Mouse (Mus musculus): ENCODE measurements around the gene Dmpk. TPM values are rescaled to one million over a fixed set of nuclear protein-coding genes. Genes with fewer than 3 reads are reported as not detected.
"Not testable (repeated sequence)": the region's sequence is repeated elsewhere in the genome, so short reads cannot be mapped to it uniquely, and the experiment has no call there.

Gene Dmpk
- polyA plus RNA-seq, 1 experiment = 182 TPM

DNA sequence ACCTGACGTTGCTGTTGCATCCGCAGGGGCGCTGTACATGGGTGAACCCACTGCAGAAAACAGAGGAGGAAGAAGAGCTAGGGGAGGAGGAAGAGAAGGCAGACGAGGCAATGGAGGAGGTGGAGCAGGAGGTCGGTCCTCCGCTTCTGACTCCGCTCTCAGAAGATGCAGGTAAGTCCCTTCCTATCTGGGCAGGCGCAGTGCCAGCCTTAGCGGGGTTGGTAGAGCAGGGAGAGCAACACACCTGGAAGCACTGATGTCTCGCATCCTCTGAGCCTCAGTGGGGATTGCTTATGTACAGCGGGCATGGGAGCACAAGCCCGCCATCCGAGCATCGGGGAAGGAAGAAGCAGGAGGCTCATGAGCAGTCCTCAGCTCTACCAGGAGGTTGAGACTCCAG lies 16.6 kb upstream of the Dmpk start:
- no peak for TF ChIP-seq POLR2A (IDR thresholded peaks at IDR 0.05; ENCODE audit: low read depth, low read length)
- no peak for TF ChIP-seq CTCF (IDR thresholded peaks at IDR 0.05; ENCODE audit: extremely low read depth, insufficient read depth, insufficient read length, insufficient replicate concordance)
- WGBS = 33% methylated on average over 14 of the region's 14 CpGs
- Histone ChIP-seq H3K27me3 (ENCODE audit: control insufficient read depth, insufficient read depth, low read length) (peaks cover 12% of the 10 kb centered on the region), H3K4me3 (ENCODE audit: extremely low read depth, insufficient read depth, insufficient read length) (no peak overlapping the region), H3K27ac (ENCODE audit: insufficient read depth, low read length) (no peak overlapping the region), H3K4me1 (ENCODE audit: control insufficient read depth, insufficient read depth, insufficient read length) (no peaks in the 10 kb centered on the region), H3K36me3 (ENCODE audit: control insufficient read depth, insufficient read depth, low read length) (no peaks in the 10 kb centered on the region)
- DNase-seq (ENCODE audit: low read depth in 1 of 2, low spot score in 2 of 2) = no peak

- TF ChIP-seq CTCF (IDR thresholded peaks at IDR 0.05; ENCODE audit: extremely low read depth, insufficient read depth, insufficient read length, insufficient replicate concordance) (no peak), POLR2A (IDR thresholded peaks at IDR 0.05; ENCODE audit: low read depth, low read length) (no peak)
- H3K27me3 ChIP-seq (ENCODE audit: control insufficient read depth, insufficient read depth, low read length) = peaks cover 12% of the 10 kb centered on the region
These were observed 15.7 kb upstream of the Dmpk start for GRCm38 (mm10) chr7:19067935-19068334.

DNA sequence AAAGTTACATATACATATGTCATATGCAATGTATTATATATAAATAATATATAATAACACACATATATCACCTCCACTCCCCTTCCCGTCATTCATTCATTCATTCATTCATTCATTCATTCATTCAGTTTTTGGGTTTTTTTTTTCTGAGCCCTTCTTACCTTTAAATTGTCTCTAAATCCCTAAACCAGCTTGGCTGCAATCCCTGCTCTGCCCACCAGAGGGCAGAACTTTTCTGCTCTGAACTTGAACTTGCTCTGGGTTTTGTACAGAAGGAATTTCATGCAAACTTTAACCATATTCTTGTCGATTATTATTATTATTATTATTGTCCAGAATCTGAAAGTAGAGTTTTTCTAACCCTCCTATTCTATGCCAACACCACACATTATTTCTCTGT lies 14.9 kb upstream of the Dmpk start:
- Histone ChIP-seq H3K4me1 (ENCODE audit: control insufficient read depth, insufficient read depth, insufficient read length) (no peaks in the 10 kb centered on the region), H3K27ac (ENCODE audit: insufficient read depth, low read length) (no peak overlapping the region), H3K36me3 (ENCODE audit: control insufficient read depth, insufficient read depth, low read length) (no peaks in the 10 kb centered on the region), H3K27me3 (ENCODE audit: control insufficient read depth, insufficient read depth, low read length) (peaks cover 11% of the 10 kb centered on the region), H3K4me3 (ENCODE audit: extremely low read depth, insufficient read depth, insufficient read length) (no peak overlapping the region)
- WGBS = 2% methylated on average over 2 of the region's 2 CpGs
- TF ChIP-seq POLR2A (IDR thresholded peaks at IDR 0.05; ENCODE audit: low read depth, low read length) = no peak
- TF ChIP-seq CTCF (IDR thresholded peaks at IDR 0.05; ENCODE audit: extremely low read depth, insufficient read depth, insufficient read length, insufficient replicate concordance) = peak; percentile 78; the same call in 1 of the 2 replicates
- DNase-seq (ENCODE audit: low read depth in 1 of 2, low spot score in 2 of 2) = peak; percentile 57 to 69

More at GRCm38 (mm10) chr7:19067935-19068334, 15.7 kb upstream of the Dmpk start:
- Histone ChIP-seq H3K36me3 (ENCODE audit: control insufficient read depth, insufficient read depth, low read length) (no peaks in the 10 kb centered on the region), H3K4me3 (ENCODE audit: extremely low read depth, insufficient read depth, insufficient read length) (no peak overlapping the region), H3K27ac (ENCODE audit: insufficient read depth, low read length) (no peak overlapping the region), H3K4me1 (ENCODE audit: control insufficient read depth, insufficient read depth, insufficient read length) (no peaks in the 10 kb centered on the region)
- WGBS = 68% methylated on average over 12 of the region's 14 CpGs
- no peak for DNase-seq (ENCODE audit: low read depth in 1 of 2, low spot score in 2 of 2)

DNA sequence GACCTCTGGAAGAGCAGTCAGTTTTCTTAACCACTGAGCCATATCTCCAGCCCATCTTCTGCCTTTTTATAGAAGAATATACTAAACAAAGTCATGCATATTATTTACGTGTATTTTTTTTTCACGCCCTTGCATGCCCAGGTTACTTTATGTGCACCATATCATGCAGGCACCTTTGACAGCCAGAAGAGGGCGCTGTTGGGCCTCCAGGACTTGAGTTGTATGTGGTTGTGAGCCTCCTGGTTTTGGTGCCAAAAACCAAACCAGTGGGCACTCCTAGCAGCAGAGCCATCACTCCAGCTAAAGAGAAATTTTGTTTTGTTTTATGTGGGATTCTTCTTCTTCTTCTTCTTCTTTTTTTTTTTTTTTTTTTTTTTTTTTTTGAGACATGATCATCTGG lies 14.1 kb upstream of the Dmpk start:
- H3K27me3 ChIP-seq (ENCODE audit: control insufficient read depth, insufficient read depth, low read length) = peaks cover 13% of the 10 kb centered on the region
- no peak overlapping the region for H3K4me3 ChIP-seq (ENCODE audit: extremely low read depth, insufficient read depth, insufficient read length)
- H3K36me3 ChIP-seq (ENCODE audit: control insufficient read depth, insufficient read depth, low read length) = no peaks in the 10 kb centered on the region
- no peaks in the 10 kb centered on the region for H3K4me1 ChIP-seq (ENCODE audit: control insufficient read depth, insufficient read depth, insufficient read length)
- DNase-seq (ENCODE audit: low read depth in 1 of 2, low spot score in 2 of 2) = no peak
- H3K27ac ChIP-seq (ENCODE audit: insufficient read depth, low read length) = no peak overlapping the region
- WGBS = 52% methylated on average over 3 of the region's 3 CpGs
- TF ChIP-seq POLR2A (IDR thresholded peaks at IDR 0.05; ENCODE audit: low read depth, low read length) (no peak), CTCF (IDR thresholded peaks at IDR 0.05; ENCODE audit: extremely low read depth, insufficient read depth, insufficient read length, insufficient replicate concordance) (peak; percentile 23; the same call in 1 of the 2 replicates)

DNA sequence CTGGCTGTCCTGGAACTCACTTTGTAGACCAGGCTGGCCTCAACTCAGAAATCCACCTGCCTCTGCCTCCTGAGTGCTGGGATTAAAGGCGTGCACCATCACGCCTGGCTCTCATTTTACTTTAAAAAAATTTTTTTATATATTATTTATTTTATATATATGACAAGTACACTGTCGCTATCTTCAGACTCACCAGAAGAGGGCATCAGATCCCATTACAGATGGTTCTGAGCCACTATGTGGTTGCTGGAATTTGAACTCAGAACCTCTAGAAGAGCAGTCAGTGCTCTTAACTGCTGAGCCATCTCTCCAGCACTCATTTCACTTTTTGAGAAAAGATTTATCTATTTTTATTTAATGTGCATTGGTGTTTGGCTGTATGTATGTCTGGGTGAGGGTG lies 12.6 kb upstream of the Dmpk start:
- not testable (repeated sequence) for H3K27ac ChIP-seq (ENCODE audit: insufficient read depth, low read length); H3K36me3 ChIP-seq (ENCODE audit: control insufficient read depth, insufficient read depth, low read length); H3K4me1 ChIP-seq (ENCODE audit: control insufficient read depth, insufficient read depth, insufficient read length); H3K4me3 ChIP-seq (ENCODE audit: extremely low read depth, insufficient read depth, insufficient read length); DNase-seq (ENCODE audit: low read depth in 1 of 2, low spot score in 2 of 2)
- 34% methylated on average over 3 of the region's 3 CpGs for WGBS
- peaks cover 17% of the 10 kb centered on the region for H3K27me3 ChIP-seq (ENCODE audit: control insufficient read depth, insufficient read depth, low read length)

- DNase-seq (ENCODE audit: low read depth in 1 of 2, low spot score in 2 of 2) = no peak
- Histone ChIP-seq H3K36me3 (ENCODE audit: control insufficient read depth, insufficient read depth, low read length) (no peaks in the 10 kb centered on the region), H3K4me3 (ENCODE audit: extremely low read depth, insufficient read depth, insufficient read length) (no peak overlapping the region), H3K27me3 (ENCODE audit: control insufficient read depth, insufficient read depth, low read length) (peaks cover 17% of the 10 kb centered on the region), H3K4me1 (ENCODE audit: control insufficient read depth, insufficient read depth, insufficient read length) (peaks cover 19% of the 10 kb centered on the region), H3K27ac (ENCODE audit: insufficient read depth, low read length) (no peak overlapping the region)
- TF ChIP-seq CTCF (IDR thresholded peaks at IDR 0.05; ENCODE audit: extremely low read depth, insufficient read depth, insufficient read length, insufficient replicate concordance) (0 out of 2 replicates have a peak, but pooled peaks have one; percentile 10), POLR2A (IDR thresholded peaks at IDR 0.05; ENCODE audit: low read depth, low read length) (no peak)
- WGBS = 71% methylated on average over 9 of the region's 9 CpGs
These were observed 10.1 kb upstream of the Dmpk start for GRCm38 (mm10) chr7:19073504-19073903.

DNA sequence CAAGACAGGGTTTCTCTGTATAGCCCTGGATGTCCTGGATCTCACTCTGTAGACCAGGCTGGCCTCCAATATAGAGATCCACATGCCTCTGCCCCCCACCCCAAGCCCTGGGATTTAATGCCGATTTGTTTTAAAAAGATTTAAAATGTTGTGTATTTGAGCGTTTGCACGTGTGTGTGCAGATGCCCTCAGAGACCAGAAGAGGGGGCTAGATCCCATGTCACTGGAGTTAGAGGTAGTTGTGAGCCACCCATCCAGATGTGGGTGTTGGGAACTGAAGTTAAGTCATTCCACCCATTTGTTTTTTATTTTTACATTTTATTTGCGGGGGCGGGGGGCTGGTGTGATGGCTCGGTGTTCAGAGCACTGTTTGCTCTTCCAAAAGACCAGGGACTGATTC lies 9.2 kb upstream of the Dmpk start:
- Histone ChIP-seq H3K36me3 (ENCODE audit: control insufficient read depth, insufficient read depth, low read length) (no peaks in the 10 kb centered on the region), H3K27ac (ENCODE audit: insufficient read depth, low read length) (no peak overlapping the region), H3K27me3 (ENCODE audit: control insufficient read depth, insufficient read depth, low read length) (peaks cover 20% of the 10 kb centered on the region), H3K4me1 (ENCODE audit: control insufficient read depth, insufficient read depth, insufficient read length) (peaks cover 19% of the 10 kb centered on the region), H3K4me3 (ENCODE audit: extremely low read depth, insufficient read depth, insufficient read length) (no peak overlapping the region)
- no peak for TF ChIP-seq CTCF (IDR thresholded peaks at IDR 0.05; ENCODE audit: extremely low read depth, insufficient read depth, insufficient read length, insufficient replicate concordance)
- TF ChIP-seq POLR2A (IDR thresholded peaks at IDR 0.05; ENCODE audit: low read depth, low read length) = no peak
- DNase-seq (ENCODE audit: low read depth in 1 of 2, low spot score in 2 of 2) = no peak
- WGBS = 94% methylated on average over 6 of the region's 6 CpGs
